Mouse (Mus musculus) spleen, postnatal 10 days (tissue): ENCODE results near the gene Galk1.
A peak's percentile ranks its signal among the peaks of the same experiment; 100 is the strongest.
"Not testable (repeated sequence)": the region's sequence is repeated elsewhere in the genome, so short reads cannot be mapped to it uniquely, and the experiment has no call there.

Source experiments
- DNase-seq, 2 experiments: peaks; one replicate each; pipeline ENCODE4 v3.0.0; 2021 to 2022; ENCODE audit warnings: low spot score in 2 of 2

The Galk1 gene

DNA sequence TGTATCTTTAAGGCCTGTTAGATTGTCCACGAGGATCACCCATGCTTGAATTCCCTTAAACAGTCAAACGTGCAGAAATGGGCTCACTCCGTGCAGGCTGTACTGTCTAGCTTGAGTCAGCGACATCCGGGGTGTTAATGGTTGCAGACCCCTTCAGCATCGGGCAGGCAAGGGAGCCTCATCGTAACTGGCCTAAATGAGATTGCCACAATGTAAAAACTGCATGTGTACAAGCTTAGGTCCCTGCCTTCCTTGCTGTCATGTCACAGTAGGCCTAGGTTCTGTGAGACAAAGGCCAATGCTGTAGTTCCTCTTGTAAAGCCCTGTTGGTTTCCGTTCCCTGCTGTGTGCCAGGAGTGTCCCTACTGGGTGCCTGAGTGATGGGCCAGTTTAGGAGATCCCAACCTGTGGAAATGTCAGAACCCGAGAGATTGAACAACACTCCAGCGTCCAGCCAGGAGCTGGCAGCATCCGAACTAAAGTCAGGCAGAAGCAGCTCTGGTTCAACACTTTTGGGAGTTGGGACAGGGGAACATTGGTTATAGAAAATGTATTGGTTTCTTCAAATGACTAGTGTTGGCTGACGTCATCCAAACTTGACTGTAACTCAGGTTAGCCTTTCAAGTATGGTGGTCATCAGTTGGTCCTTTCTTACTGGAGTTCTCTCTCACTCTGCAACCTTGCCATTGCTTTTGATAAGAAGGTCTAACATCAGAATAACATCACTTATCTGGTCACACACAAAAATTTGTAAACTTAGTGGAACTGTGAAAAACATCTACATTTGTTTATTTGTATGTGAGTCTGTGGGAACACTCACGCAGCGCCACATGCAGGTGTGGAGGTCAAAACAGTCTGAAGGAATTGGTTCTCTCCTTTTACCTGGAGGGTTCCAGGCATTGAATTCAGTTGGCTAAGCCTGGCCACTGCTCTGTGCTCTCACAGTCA, 18.7 kb upstream of the Galk1 start:
- DNase-seq, result peak; percentile 62 to 77

DNA sequence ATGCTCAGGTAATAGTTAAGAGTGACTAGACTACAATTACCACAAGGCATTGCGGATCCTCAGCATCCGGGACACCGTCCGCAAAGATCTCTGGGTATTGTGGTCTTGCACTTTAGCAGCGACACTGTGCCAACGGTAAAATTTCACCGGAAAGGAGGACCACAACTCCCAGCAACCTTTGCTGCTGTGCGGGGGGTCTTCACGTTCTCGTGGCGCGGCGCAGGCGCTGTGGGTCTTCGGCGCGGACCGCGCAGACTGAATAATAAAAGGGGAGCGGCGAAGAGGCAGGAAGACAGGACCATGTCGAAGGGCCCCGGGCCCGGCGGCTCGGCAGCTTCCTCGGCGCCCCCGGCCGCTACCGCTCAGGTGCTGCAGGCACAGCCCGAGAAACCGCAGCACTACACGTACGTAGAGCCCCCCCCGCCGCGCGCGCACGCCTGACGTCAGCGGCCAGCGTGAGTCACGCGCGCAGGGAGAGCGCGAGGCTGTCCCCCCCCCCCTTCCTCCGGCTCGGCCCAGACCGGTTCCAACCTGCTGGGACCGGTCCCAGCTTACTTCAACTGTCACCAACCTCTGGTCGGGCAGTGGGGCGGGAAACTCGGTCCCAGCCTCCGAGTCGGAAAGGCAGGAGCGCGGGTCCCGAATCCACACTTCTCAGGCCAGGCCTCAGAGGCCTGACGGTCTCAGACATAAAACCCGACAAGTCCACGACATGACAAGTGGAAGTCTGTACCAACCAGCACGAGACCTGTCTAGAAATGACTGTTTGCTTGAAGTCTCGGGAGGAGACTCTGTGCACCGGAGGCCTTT, 17.8 kb upstream of the Galk1 start, which contains the start of gene Unk:
Unk (plus strand) TSS at position 235 of the 810 bp plus-strand sequence.
- peak; percentile 93 to 96 for DNase-seq

DNA sequence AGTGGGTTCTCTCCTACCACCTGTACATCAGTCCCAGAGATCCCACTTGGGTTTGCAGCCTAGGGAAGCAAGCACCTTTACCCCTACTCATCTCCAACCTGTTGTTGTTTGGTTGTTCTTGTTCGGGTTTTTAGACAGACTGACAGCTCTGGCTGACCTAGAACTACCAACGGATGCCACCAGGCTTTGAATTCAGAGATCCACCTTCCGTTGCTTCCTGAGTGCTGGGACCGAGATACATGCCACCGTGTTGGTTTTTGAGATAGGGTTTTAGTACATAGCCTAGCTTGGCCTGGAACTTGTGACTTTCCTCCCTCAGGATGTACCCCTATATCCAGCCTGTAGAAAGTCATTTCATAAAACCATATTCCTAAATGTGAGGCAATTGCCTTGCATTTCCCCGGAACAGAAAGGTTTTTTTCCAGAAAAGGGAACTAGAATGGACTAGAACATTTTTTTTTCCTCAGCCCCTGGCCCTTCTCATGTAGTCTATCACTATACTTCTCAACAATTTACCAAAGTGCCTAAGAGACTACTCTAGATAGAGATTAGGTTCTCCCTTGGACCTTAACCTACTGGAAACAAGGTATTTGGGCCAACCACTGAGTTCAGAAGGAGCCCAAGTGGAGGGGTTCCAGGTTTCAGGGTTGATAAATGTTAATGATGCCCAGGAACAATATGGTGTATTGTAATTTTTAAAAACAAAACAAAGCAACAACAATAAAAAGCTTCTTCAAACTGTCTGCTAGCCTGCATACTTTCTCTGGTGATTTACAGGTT, 16.8 kb upstream of the Galk1 start:
- no peak for DNase-seq

DNA sequence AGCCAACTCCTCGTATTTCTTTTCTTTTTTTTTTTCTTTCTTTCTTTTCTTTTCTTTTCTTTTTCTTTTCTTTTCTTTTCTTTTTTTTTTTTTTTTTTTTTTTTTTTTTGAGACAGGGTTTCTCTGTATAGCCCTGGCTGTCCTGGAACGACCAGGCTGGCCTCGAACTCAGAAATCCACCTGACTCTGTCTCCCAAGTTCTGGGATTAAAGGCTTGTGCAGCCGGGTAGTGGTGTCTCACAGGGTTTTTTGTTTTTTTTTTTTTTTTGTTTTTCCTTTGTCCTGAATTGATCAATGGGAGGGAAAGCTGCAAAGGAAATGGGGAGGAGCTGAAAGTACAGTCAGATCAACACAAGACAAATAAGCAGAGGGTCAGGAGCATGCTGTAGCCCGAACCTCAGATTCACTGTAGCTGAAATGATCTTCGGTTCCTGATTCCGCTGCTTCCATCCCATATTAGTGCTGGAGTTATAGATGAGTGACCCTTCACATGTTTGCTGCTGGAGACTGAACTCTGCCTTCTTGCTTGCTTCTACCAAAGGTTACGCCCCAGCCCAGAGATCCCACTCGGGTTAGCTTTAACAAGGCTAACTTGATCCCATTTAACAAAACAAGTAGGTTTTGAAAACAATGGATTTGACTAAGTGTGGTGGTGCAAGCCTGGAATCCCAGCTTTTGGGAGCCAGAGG, 15.8 kb upstream of the Galk1 start:
- DNase-seq, result no peak

DNA sequence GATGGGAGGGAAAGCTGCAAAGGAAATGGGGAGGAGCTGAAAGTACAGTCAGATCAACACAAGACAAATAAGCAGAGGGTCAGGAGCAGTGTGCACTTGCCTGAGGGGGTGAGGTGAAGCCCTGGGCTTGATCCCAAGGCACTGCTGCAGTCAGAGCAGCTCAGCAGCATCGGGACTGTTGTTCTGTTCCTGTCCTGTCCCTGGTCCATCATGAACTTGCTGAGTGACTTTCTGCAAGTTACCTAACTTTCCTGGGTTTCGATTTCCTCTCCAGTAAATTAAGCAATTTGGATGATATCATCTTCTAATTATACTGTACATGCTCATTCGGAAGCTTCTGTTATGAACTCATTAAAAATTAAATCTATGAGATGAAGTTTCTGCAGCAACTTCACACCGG, 15.2 kb upstream of the Galk1 start, which contains the start of gene H3f3b:
H3f3b (minus strand) TSS at position 207 of the 400 bp plus-strand sequence.
- DNase-seq, result no peak

GRCm38 (mm10) chr11:116025056-116025845, 12.7 kb upstream of the Galk1 start:
- no peak for DNase-seq

GRCm38 (mm10) chr11:116024356-116024808, 11.9 kb upstream of the Galk1 start:
- DNase-seq, result peak; percentile 95 to 97

DNA sequence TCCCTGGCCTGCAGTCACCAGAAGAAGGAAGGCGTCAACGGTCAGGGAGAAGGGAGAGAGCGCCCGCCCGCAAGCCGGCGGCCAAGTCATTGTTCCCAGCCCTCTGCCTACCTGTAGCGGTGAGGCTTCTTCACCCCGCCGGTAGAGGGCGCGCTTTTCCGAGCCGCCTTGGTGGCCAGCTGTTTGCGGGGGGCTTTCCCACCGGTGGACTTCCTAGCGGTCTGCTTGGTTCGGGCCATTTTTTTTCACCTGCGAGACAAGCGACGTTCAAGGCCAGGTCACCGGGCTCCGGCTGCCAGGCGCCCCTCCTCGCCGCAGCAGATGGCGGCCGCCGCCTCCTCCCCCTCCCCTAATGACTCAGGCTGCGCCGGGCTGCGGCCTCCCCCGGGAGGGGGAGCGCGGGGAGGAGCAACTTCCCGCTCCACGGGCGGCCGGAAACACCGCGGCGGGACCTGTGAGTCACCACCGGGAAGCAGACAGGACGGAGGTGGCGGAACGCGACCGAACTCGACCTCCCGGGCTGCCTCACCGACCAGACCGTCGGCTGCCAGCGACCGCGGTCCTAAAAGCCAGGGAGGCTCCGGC, 11.3 kb upstream of the Galk1 start:
- peak; percentile 78 to 86 for DNase-seq

DNA sequence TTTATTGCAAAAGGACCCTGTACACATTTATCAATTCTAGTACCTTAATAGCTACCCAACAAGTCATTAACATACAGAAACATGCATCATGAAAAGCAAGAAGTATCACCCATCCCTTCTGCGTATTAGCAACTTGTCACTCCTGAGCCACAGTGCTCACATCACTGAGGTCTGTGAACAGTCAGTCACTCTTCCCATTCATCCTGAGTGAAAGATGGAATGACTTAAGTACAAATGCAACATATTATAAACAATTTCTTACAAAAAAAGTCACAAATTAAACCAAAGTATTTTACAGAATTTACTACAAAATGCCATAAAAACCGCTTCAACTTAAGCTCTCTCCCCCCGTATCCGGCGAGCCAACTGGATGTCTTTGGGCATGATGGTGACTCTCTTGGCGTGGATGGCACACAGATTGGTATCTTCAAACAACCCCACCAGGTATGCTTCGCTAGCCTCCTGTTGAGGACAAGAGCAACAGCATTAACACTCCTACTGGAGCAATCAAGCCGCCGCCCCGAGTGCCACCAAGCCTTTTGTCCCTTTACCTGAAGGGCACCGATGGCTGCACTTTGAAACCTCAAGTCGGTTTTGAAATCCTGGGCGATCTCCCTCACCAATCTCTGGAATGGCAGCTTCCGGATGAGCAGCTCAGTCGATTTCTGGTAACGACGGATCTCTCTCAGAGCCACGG, 10.7 kb upstream of the Galk1 start:
- peak in 1 of 2 experiments; percentile 56 for DNase-seq

DNA sequence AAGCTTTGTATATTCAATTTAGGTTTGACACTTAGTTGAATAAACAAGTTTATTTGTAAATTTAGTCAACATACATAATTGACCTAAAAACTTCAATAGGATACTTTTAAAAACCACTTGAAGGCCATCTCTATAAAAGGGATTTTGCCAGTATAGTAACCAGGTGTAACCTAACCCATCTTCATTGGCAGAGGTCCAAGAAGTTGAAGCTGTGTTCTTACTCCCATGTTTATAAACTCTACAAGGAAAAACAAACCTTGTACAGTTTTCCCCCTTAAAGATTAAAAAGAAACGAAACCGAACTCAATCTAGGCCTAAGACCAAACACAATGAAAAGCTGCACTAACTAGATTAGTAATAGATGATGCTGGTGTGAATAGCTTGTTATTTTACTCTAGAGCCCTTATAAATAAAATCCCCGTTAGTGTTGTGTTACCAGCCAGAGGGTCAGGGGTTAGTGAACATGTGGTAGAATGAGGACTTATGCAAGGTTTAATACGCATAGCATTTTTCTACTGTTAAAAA, 9.8 kb upstream of the Galk1 start:
- DNase-seq, result no peak

DNA sequence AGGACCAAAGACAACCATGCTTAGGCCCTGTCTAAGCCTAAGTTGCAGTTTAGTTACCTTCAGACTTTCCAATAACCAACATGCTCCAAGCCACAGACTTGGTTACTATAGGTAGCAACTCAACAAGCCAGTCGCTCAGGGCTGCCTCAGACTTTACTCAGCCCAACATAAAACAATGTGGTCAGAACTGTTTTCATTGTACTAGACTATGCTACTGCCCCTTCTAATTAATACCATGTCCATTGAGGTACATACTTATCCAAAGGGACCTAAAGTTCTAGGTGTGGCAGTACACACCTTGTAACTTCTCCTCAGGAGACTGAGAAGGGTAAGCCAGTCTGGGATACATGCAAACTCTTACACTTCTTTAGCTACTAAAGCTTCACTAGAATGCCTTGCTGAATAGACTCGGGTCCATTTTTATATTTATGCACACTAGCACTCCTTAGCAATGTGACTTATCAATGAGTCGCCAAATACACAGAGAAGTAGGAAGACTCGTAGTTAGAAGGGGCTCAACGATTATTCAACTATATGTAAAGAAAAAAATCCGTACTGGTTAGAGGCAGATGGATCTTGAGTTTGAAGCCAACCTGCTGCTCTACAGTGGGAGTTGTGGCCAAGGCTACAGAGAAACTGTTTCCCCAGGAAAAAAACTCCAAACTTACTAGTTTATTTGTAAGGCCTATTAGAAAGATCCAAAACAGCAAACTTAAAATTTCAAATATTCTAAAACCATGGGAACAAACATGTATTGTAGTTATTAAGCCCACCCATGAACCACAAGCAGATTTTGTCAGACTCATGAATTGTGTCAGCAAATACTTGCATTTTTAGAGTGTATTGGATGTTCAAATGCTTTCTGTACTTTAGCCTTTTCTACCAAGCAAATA, 9.1 kb upstream of the Galk1 start:
- DNase-seq, result peak in 1 of 2 experiments; percentile 29

- DNase-seq, result peak in 1 of 2 experiments; percentile 55
Measured at GRCm38 (mm10) chr11:116020519-116020922, 8.0 kb upstream of the Galk1 start.

- peak in 1 of 2 experiments; percentile 53 for DNase-seq
Measured at GRCm38 (mm10) chr11:116019976-116020411, 7.5 kb upstream of the Galk1 start.

GRCm38 (mm10) chr11:116019360-116019791, 6.9 kb upstream of the Galk1 start:
- DNase-seq, result no peak

DNA sequence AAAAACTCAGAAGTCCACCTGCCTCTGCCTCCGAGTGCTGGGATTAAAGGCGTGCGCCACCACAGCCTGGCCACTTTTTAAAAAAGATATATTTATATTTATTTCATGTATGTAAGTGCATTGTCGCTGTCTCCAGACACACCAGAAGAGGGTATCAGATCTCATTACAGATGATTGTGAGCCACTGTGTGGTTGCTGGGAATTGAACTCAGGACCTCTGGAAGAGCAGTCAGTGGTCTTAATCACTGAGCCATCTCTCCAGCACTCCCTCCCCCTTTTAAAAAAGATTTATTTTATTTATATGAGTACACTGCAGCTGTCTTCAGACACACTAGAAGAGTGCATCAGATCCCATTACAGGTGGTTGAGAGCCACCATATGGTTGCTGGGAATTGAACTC, 6.3 kb upstream of the Galk1 start:
- DNase-seq, result not testable (repeated sequence)

- peak in 1 of 2 experiments; percentile 62 for DNase-seq
Measured at GRCm38 (mm10) chr11:116018106-116018505, 5.6 kb upstream of the Galk1 start.

DNA sequence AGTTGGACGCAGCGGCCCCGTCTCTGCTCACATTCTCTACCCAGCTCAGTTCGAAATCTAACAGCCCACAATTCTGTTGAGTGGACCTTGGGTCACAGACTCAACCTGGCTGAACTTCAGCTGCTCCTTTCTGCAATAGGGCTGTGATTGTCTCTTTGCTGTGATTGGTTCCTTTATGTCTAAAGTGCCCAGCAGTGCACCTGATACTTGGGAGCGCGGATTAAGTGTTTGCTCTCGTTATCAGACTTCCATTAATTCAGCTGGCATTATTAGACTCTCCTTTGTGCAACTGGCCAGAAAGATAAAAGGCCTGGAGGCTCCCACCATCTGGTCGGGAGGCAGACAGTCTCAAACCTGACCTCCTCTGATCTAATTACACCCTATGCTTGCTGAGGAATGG, 2.3 kb upstream of the Galk1 start:
- DNase-seq, result no peak
